ENCODE assay signal across 31 mouse cellular contexts in genomic region chr10:22308221-22308620, GRCm38 (mm10). TPM values are rescaled to one million over a fixed set of nuclear protein-coding genes. Genes with fewer than 3 reads are reported as not detected.
DNase-seq lines count a peak whose midpoint lies in the region; ATAC-seq and TF ChIP-seq lines count a peak whose summit lies in the region.
"Had no signal": no experiment of that assay in that cellular context is flagged by ENCODE, and none has a peak within 500 bp of the region (broad histone marks: within the 10 kb centered on the region; RNA-seq: fewer than 3 reads in every experiment).

No protein-coding gene starts in this region.

- H3K36me3 ChIP-seq in MEL (ENCODE audit: control insufficient read depth in 1 of 2, insufficient read depth in 2 of 2, low read length in 2 of 2), result peaks cover 5 to 15% of the 10 kb centered on the region in 2 experiments
- H3K36me3 ChIP-seq in liver, embryonic 12.5 days, result no peaks in the 10 kb centered on the region
- no peaks in the 10 kb centered on the region for H3K36me3 ChIP-seq in limb, embryonic 10.5 days
- H3K36me3 ChIP-seq: embryonic facial prominence, embryonic 10.5 days; embryonic facial prominence, embryonic 13.5 days; heart, embryonic 12.5 days; heart, embryonic 15.5 days; hindbrain, embryonic 10.5 days had no signal

- TF ChIP-seq RAD21 in MEL (IDR thresholded peaks at IDR 0.05; ENCODE audit: low read depth, low read length), result no peak

- DNase-seq in A20 (ENCODE audit: low read depth, low spot score) (peak; percentile 84), MEL (ENCODE audit: low read depth, low spot score) (peak; percentile 41)
- no peak for DNase-seq in spleen, adult 18-20 months
- no peak for DNase-seq in limb, embryonic 10.5 days (ENCODE audit: low spot score)
- DNase-seq in embryo, embryonic 10 days (ENCODE audit: low spot score), result no peak
- DNase-seq: adrenal gland, adult 2 months; adrenal gland, postnatal 14 days; cerebellum, adult 11 months; cerebellum, adult 8-10 months; cerebellum, postnatal 14 days; embryo, embryonic 11 days; gastrocnemius, postnatal 14 days; heart, adult 18-20 months; heart, postnatal 10 days; heart, postnatal 36 days had no signal

- 40% methylated on average over 1 of the region's 1 CpGs for WGBS in liver, embryonic 12.5 days (ENCODE audit: insufficient replicate concordance)
- 70% methylated on average over 1 of the region's 1 CpGs for WGBS in limb, embryonic 10.5 days

- H3K79me2 ChIP-seq in MEL (ENCODE audit: control insufficient read depth, insufficient read depth, low read length, poor library complexity), result peaks cover 11% of the 10 kb centered on the region

- no peak overlapping the region for H3K9ac ChIP-seq in MEL (ENCODE audit: control insufficient read depth, low read depth, low read length, poor library complexity, severe bottlenecking)
- H3K9ac ChIP-seq in liver, embryonic 12.5 days, result no peak overlapping the region
- H3K9ac ChIP-seq: embryonic facial prominence, embryonic 13.5 days; forebrain, embryonic 13.5 days; heart, embryonic 12.5 days; heart, embryonic 15.5 days; hindbrain, embryonic 14.5 days had no signal

- no peak overlapping the region for H3K4me2 ChIP-seq in liver, embryonic 12.5 days
- H3K4me2 ChIP-seq: embryonic facial prominence, embryonic 13.5 days; forebrain, embryonic 13.5 days; heart, embryonic 12.5 days; heart, embryonic 15.5 days; hindbrain, embryonic 14.5 days had no signal

- H3K4me3 ChIP-seq in MEL (ENCODE audit: control insufficient read depth in 1 of 2, insufficient read depth in 1 of 2, low read depth in 2 of 2, low read length in 2 of 2), result no peak overlapping the region
- H3K4me3 ChIP-seq in liver, embryonic 12.5 days, result no peak overlapping the region
- no peak overlapping the region for H3K4me3 ChIP-seq in limb, embryonic 10.5 days
- H3K4me3 ChIP-seq: embryonic facial prominence, embryonic 10.5 days; embryonic facial prominence, embryonic 13.5 days; erythroblast, embryonic 14.5 days; forebrain, embryonic 13.5 days; heart, embryonic 12.5 days; heart, embryonic 15.5 days; hindbrain, embryonic 10.5 days had no signal

- TF ChIP-seq POLR2A in MEL (IDR thresholded peaks at IDR 0.05; ENCODE audit: control insufficient read depth in 1 of 2, insufficient read depth in 1 of 2, low read depth in 1 of 2, low read length in 2 of 2, poor library complexity in 1 of 2), result no peak

- no peak for TF ChIP-seq CTCF in MEL (IDR thresholded peaks at IDR 0.05 in 2 of 3, conservative IDR thresholded peaks at IDR 0.05 in 1 of 3; ENCODE audit: control insufficient read depth in 1 of 3, insufficient read depth in 1 of 3, low read depth in 2 of 3, low read length in 3 of 3, poor library complexity in 1 of 3, severe bottlenecking in 1 of 3)

- H3K27me3 ChIP-seq in MEL (ENCODE audit: control insufficient read depth in 1 of 2, insufficient read depth in 2 of 2, low read length in 2 of 2), result no peaks in the 10 kb centered on the region
- no peaks in the 10 kb centered on the region for H3K27me3 ChIP-seq in liver, embryonic 12.5 days (replicated peaks)
- H3K27me3 ChIP-seq in limb, embryonic 10.5 days (ENCODE audit: low read depth, poor library complexity, severe bottlenecking), result no peaks in the 10 kb centered on the region
- H3K27me3 ChIP-seq: embryonic facial prominence, embryonic 13.5 days; forebrain, embryonic 13.5 days; heart, embryonic 12.5 days; heart, embryonic 15.5 days had no signal

- no peaks in the 10 kb centered on the region for H3K9me3 ChIP-seq in MEL (replicated peaks; ENCODE audit: insufficient read depth, low read length)
- H3K9me3 ChIP-seq in liver, embryonic 12.5 days (replicated peaks), result no peaks in the 10 kb centered on the region
- H3K9me3 ChIP-seq in limb, embryonic 10.5 days (replicated peaks), result no peaks in the 10 kb centered on the region
- H3K9me3 ChIP-seq: embryonic facial prominence, embryonic 10.5 days; embryonic facial prominence, embryonic 13.5 days; forebrain, embryonic 13.5 days; heart, embryonic 12.5 days; heart, embryonic 15.5 days; hindbrain, embryonic 10.5 days had no signal

- TF ChIP-seq EP300 in MEL (IDR thresholded peaks at IDR 0.05; ENCODE audit: low read depth in 1 of 2, low read length in 2 of 2), result no peak

- H3K4me1 ChIP-seq in MEL (ENCODE audit: control insufficient read depth in 1 of 2, insufficient read depth in 2 of 2, low read length in 2 of 2), result peaks cover 8 to 19% of the 10 kb centered on the region in 2 experiments
- no peaks in the 10 kb centered on the region for H3K4me1 ChIP-seq in liver, embryonic 12.5 days
- no peaks in the 10 kb centered on the region for H3K4me1 ChIP-seq in limb, embryonic 10.5 days
- H3K4me1 ChIP-seq: embryonic facial prominence, embryonic 10.5 days; embryonic facial prominence, embryonic 13.5 days; forebrain, embryonic 13.5 days; heart, embryonic 12.5 days; heart, embryonic 15.5 days; hindbrain, embryonic 10.5 days had no signal

- no peak overlapping the region for H3K27ac ChIP-seq in MEL (ENCODE audit: control insufficient read depth, low read depth, low read length)
- no peak overlapping the region for H3K27ac ChIP-seq in liver, embryonic 12.5 days
- no peak overlapping the region for H3K27ac ChIP-seq in limb, embryonic 10.5 days
- H3K27ac ChIP-seq: embryonic facial prominence, embryonic 10.5 days; embryonic facial prominence, embryonic 13.5 days; forebrain, embryonic 13.5 days; heart, embryonic 15.5 days; hindbrain, embryonic 10.5 days; hindbrain, embryonic 14.5 days; hindbrain, postnatal 0 days had no signal

- ATAC-seq in granulocyte monocyte progenitor cell, adult 5-6 weeks (replicated peaks; ENCODE audit: poor library complexity, severe bottlenecking), result 0 out of 2 replicates have a peak, but pooled peaks have one; percentile 14
- ATAC-seq in monocyte, adult 5-6 weeks (replicated peaks; ENCODE audit: insufficient number of reproducible peaks, low FRiP score, low TSS enrichment, poor library complexity, severe bottlenecking), result peak; percentile 33; the same call in 1 of the 2 replicates
- ATAC-seq in liver, embryonic 12.5 days, result no peak
- ATAC-seq: CD4-positive, CD25-positive, alpha-beta regulatory T cell, adult 4 months; forebrain, embryonic 13.5 days; forebrain, embryonic 16.5 days; hindbrain, postnatal 0 days; intestine, postnatal 0 days had no signal

TF ChIP-seq in MEL, 35 proteins besides CTCF, POLR2A, EP300 and RAD21:
- no peak for TF ChIP-seq CHD2 (IDR thresholded peaks at IDR 0.05; ENCODE audit: low read length)
- TF ChIP-seq E2F4 (IDR thresholded peaks at IDR 0.05; ENCODE audit: borderline replicate concordance, low read depth, low read length), result no peak
- TF ChIP-seq TBP (IDR thresholded peaks at IDR 0.05; ENCODE audit: low read depth, low read length), result no peak
- TF ChIP-seq ETS1 (IDR thresholded peaks at IDR 0.05; ENCODE audit: low read depth, low read length), result no peak
- TF ChIP-seq MXI1 (IDR thresholded peaks at IDR 0.05; ENCODE audit: low read depth, low read length), result no peak
- no peak for TF ChIP-seq MAZ (IDR thresholded peaks at IDR 0.05; ENCODE audit: low read depth, low read length)
- no peak for TF ChIP-seq ZNF384 (IDR thresholded peaks at IDR 0.05; ENCODE audit: low read depth, low read length)
- no peak for TF ChIP-seq POLR2AphosphoS5 (IDR thresholded peaks at IDR 0.05; ENCODE audit: borderline replicate concordance, low read depth, low read length)
- no peak for TF ChIP-seq MEF2A (IDR thresholded peaks at IDR 0.05; ENCODE audit: extremely low read depth, insufficient replicate concordance, low read depth, low read length, poor library complexity, severe bottlenecking)
- TF ChIP-seq TCF12 (IDR thresholded peaks at IDR 0.05; ENCODE audit: low read depth, low read length), result no peak
- no peak for TF ChIP-seq ZC3H11A (IDR thresholded peaks at IDR 0.05; ENCODE audit: low read depth, low read length)
- TF ChIP-seq ZKSCAN1 (IDR thresholded peaks at IDR 0.05; ENCODE audit: low read depth, low read length), result no peak
- TF ChIP-seq MAX (IDR thresholded peaks at IDR 0.05; ENCODE audit: low read length), result no peak
- TF ChIP-seq USF2 (IDR thresholded peaks at IDR 0.05; ENCODE audit: borderline replicate concordance in 1 of 2, insufficient read depth in 1 of 2, low read depth in 1 of 2, low read length in 2 of 2), result no peak
- no peak for TF ChIP-seq SIN3A (IDR thresholded peaks at IDR 0.05; ENCODE audit: low read length)
- TF ChIP-seq USF1 (IDR thresholded peaks at IDR 0.05; ENCODE audit: low read depth, low read length), result no peak
- TF ChIP-seq JUND (IDR thresholded peaks at IDR 0.05; ENCODE audit: low read depth, low read length), result no peak
TF ChIP-seq in MEL: peak in this region for 0.

RNA-seq across cellular contexts. Expression of gene Raet1d, which starts 52.1 kb away (rescaled TPM):
- 0.08 and 0.26 TPM in 2 replicates for total RNA-seq in MEL (2012; rRNA removed)
- under 1 TPM in 1 of 2 experiments, not detected in 1; 0.42 TPM for polyA plus RNA-seq in MEL (2012; ENCODE audit: insufficient read depth in 1 of 2, insufficient read length in 2 of 2, low read depth in 1 of 2, low replicate concordance in 2 of 2, missing spikeins in 1 of 2)
- total RNA-seq in granulocyte monocyte progenitor cell, adult 5-6 weeks (2014; fragmentation: Nextera tagmentation), result not detected in 2 replicates
- total RNA-seq in granulocyte monocyte progenitor cell, adult 5-6 weeks (2017), result not detected in 2 replicates
- 1.2 TPM in 1 of 3 replicates, not detected in the others for total RNA-seq in monocyte, adult 5-6 weeks (2017)
- polyA plus RNA-seq in liver, embryonic 12.5 days (2016; fragmentation: Nextera tagmentation; extraction: Ambion mirVana), result 6.0 and 7.1 TPM in 2 replicates
- 14.0 and 17.3 TPM in 2 replicates for polyA plus RNA-seq in limb, embryonic 10.5 days (2016; fragmentation: Nextera tagmentation; extraction: Ambion mirVana)
- total RNA-seq: gastrocnemius, adult 18-20 months; gastrocnemius, postnatal 14 days; heart, adult 18-20 months; heart, postnatal 36 days had no signal
- polyA plus RNA-seq: adrenal gland, adult 2 months; erythroblast, embryonic 14.5 days had no signal

Comparison
In these comparisons a context has a peak if more than half of its experiments do, and no peak if none do; other contexts are left out.
1. DNase-seq: peak in A20 (single experiment) and MEL (single experiment); none in spleen, adult 18-20 months (0 of 2), limb, embryonic 10.5 days (single experiment) and embryo, embryonic 10 days (single experiment).